Comparison of ENCODE assay signal across 8 mouse cellular contexts in the genomic region with DNA sequence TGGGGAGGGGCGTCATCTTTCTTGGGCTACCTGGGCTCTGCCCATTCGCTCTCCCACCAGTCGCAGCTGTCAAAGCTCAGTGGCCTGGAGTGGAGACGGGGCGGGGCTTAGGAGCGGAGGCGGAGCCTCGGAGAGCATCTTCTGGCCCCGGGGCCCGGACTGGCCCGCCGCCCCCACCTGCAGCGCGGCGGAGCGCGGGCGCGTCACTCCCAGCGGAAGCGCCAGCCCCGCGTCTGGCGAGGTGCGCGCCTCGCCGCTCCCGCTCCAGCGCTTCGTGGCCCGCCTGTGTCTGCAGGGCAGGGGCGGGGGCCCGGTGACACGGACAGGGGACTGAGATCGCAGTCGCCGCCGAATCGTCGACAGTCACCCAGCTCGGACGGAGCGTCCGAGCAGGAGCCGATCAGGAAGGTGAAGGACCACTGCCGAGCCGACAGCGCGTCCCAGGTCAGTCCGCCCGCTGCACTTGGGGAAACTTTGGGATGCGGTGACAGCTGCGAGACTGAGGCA. TPM values are rescaled to one million over a fixed set of nuclear protein-coding genes. Genes with fewer than 3 reads are reported as not detected.
A peak's percentile ranks its signal among the peaks of the same experiment; 100 is the strongest.
DNase-seq lines count a peak whose midpoint lies in the region; ATAC-seq lines count a peak whose summit lies in the region.

Gene Ankrd34b, plus strand, starts transcription at position 139 of the 507 bp plus-strand sequence.

- no peaks in the 10 kb centered on the region for H3K9me3 ChIP-seq in forebrain, embryonic 10.5 days
- no peaks in the 10 kb centered on the region for H3K9me3 ChIP-seq in hindbrain, embryonic 14.5 days (ENCODE audit: control insufficient read depth, low read length)
- H3K9me3 ChIP-seq in lung, embryonic 16.5 days (ENCODE audit: control insufficient read depth, low read length): no peaks in the 10 kb centered on the region

- peak within 1 kb of the TSS; percentile 98 for H3K4me2 ChIP-seq in hindbrain, embryonic 14.5 days (replicated peaks)
- H3K4me2 ChIP-seq in lung, embryonic 16.5 days (ENCODE audit: low read depth, low read length): peak within 1 kb of the TSS; percentile 91

- peak within 1 kb of the TSS; percentile 51; the same call in 1 of the 2 replicates for H3K27ac ChIP-seq in forebrain, embryonic 10.5 days
- H3K27ac ChIP-seq in hindbrain, embryonic 14.5 days: no peak within 1 kb of the TSS
- no peak within 1 kb of the TSS for H3K27ac ChIP-seq in lung, embryonic 16.5 days (ENCODE audit: low read length)

- under 1% methylated on average over 54 of the region's 54 CpGs for WGBS in forebrain, embryonic 10.5 days
- WGBS in hindbrain, embryonic 14.5 days: under 1% methylated on average over 53 of the region's 54 CpGs
- 0% methylated on average over 50 of the region's 54 CpGs for WGBS in lung, embryonic 16.5 days

- no peaks in the 10 kb centered on the region for H3K36me3 ChIP-seq in forebrain, embryonic 10.5 days (replicated peaks)
- H3K36me3 ChIP-seq in hindbrain, embryonic 14.5 days (replicated peaks; ENCODE audit: control insufficient read depth, insufficient read depth): no peaks in the 10 kb centered on the region
- H3K36me3 ChIP-seq in lung, embryonic 16.5 days (ENCODE audit: control insufficient read depth, insufficient read depth, low read length): no peaks in the 10 kb centered on the region

- H3K4me1 ChIP-seq in forebrain, embryonic 10.5 days: peaks cover 18% of the 10 kb centered on the region
- 0 out of 2 replicates have a peak, but pooled peaks cover 4% of the 10 kb centered on the region for H3K4me1 ChIP-seq in hindbrain, embryonic 14.5 days (replicated peaks; ENCODE audit: control insufficient read depth, insufficient read depth, low read length)
- peaks cover 9% of the 10 kb centered on the region; the same call in 1 of the 2 replicates for H3K4me1 ChIP-seq in lung, embryonic 16.5 days (replicated peaks; ENCODE audit: control insufficient read depth, insufficient read depth, low read length)

- H3K27me3 ChIP-seq in forebrain, embryonic 10.5 days (ENCODE audit: poor library complexity, severe bottlenecking): peaks cover 70% of the 10 kb centered on the region
- H3K27me3 ChIP-seq in hindbrain, embryonic 14.5 days (ENCODE audit: control insufficient read depth, insufficient read depth, low read length): peaks cover 44% of the 10 kb centered on the region
- H3K27me3 ChIP-seq in lung, embryonic 16.5 days (ENCODE audit: control insufficient read depth, insufficient read depth, low read depth, low read length): peaks cover 42% of the 10 kb centered on the region

- H3K9ac ChIP-seq in hindbrain, embryonic 14.5 days: peak within 1 kb of the TSS; percentile 69
- H3K9ac ChIP-seq in lung, embryonic 16.5 days (ENCODE audit: low read length): peak within 1 kb of the TSS; percentile 62

- peak within 1 kb of the TSS; percentile 74 for H3K4me3 ChIP-seq in forebrain, embryonic 10.5 days
- H3K4me3 ChIP-seq in hindbrain, embryonic 14.5 days (replicated peaks; ENCODE audit: low read length): peak within 1 kb of the TSS; percentile 73
- peak within 1 kb of the TSS; percentile 59 for H3K4me3 ChIP-seq in lung, embryonic 16.5 days (ENCODE audit: low read length)

- peak; percentile 89 for ATAC-seq in hindbrain, embryonic 14.5 days (ENCODE audit: low FRiP score)
- ATAC-seq in lung, embryonic 16.5 days (ENCODE audit: low read depth): peak; percentile 82

- peak; percentile 30 for DNase-seq in MN1 (ENCODE audit: low spot score)
- peak; percentile 89 for DNase-seq in brain, adult 2 months (ENCODE audit: low read depth, low spot score)
- DNase-seq in forebrain, embryonic 10.5 days (ENCODE audit: extremely low spot score, low spot score): peak; percentile 36
- DNase-seq in hindbrain, embryonic 14.5 days (ENCODE audit: low spot score): peak; percentile 58
- peak; percentile 30 to 31 for DNase-seq in layer of hippocampus, postnatal 25 days (ENCODE audit: extremely low spot score in 1 of 2, low spot score in 1 of 2)
- peak; percentile 39 for DNase-seq in retina, postnatal 7 days (ENCODE audit: low read depth, low spot score)
- DNase-seq in spleen, postnatal 14 days (ENCODE audit: low spot score in 2 of 2): no peak

RNA-seq across cellular contexts. Expression of gene Ankrd34b, which starts in this region (rescaled TPM):
- 0.05 TPM in 2 replicates for polyA plus RNA-seq in forebrain, embryonic 10.5 days (2016; fragmentation: Nextera tagmentation; extraction: Ambion mirVana)
- 2.7 and 3.5 TPM in 2 replicates for polyA plus RNA-seq in hindbrain, embryonic 14.5 days (2014; fragmentation: Nextera tagmentation; extraction: Ambion mirVana)
- 10 to 100 TPM; 13.7 to 14.2 TPM for total RNA-seq in layer of hippocampus, postnatal 25 days (2021)
- 0.98 and 1.0 TPM in 2 replicates for polyA plus RNA-seq in lung, embryonic 16.5 days (2015; fragmentation: Nextera tagmentation; extraction: Ambion mirVana)

Comparison
In these comparisons a context has a peak if more than half of its experiments do, and no peak if none do; other contexts are left out.
1. Peak in DNase-seq, H3K4me3 ChIP-seq and H3K27ac ChIP-seq in forebrain, embryonic 10.5 days; RNA of the gene not detected or under 1 TPM.
2. DNase-seq: peak in MN1 (single experiment), brain, adult 2 months (single experiment), hindbrain, embryonic 14.5 days (single experiment), layer of hippocampus, postnatal 25 days (2 of 2) and retina, postnatal 7 days (single experiment); none in spleen, postnatal 14 days (0 of 2).
3. Peak in every context shown above with its lines, with median percentiles within 50 percentile points of each other: H3K4me3 ChIP-seq.